Mouse (Mus musculus): ENCODE measurements at regions not wholly inside any gene's neighbourhood (a gene's known extent, or its start where the extent isn't known, plus 50 kb on each side); places are given as distances from the start of the nearest gene placed in this dataset.

GRCm38 (mm10) chr15:62903047-62903822, 941.7 kb downstream of the Gsdmc2 start:
- DNase-seq (ENCODE audit: low spot score), result peak; percentile 57

- no peak for DNase-seq (ENCODE audit: low spot score)
Measured at GRCm38 (mm10) chr15:62901955-62902354, 943.0 kb downstream of the Gsdmc2 start.

- DNase-seq (ENCODE audit: low spot score), result no peak
Measured at GRCm38 (mm10) chr15:62889798-62890197, 955.2 kb downstream of the Gsdmc2 start.

GRCm38 (mm10) chr15:62885331-62885730, 959.6 kb downstream of the Gsdmc2 start:
- no peak for DNase-seq (ENCODE audit: low spot score)

- DNase-seq (ENCODE audit: low spot score), result peak; percentile 15
Measured at GRCm38 (mm10) chr15:62871082-62871766, 973.8 kb downstream of the Gsdmc2 start.

- DNase-seq (ENCODE audit: low spot score), result no peak
Measured at GRCm38 (mm10) chr15:62862574-62862973, 982.4 kb downstream of the Gsdmc2 start.

- DNase-seq (ENCODE audit: low spot score), result no peak
Measured at GRCm38 (mm10) chr15:62861422-62861821, 983.6 kb downstream of the Gsdmc2 start.

- DNase-seq (ENCODE audit: low spot score), result no peak
Measured at GRCm38 (mm10) chr15:62849326-62849725, 995.7 kb downstream of the Gsdmc2 start.

- no peak for DNase-seq (ENCODE audit: low spot score)
Measured at GRCm38 (mm10) chr15:62845884-62846283, 999.1 kb downstream of the Gsdmc2 start.

GRCm38 (mm10) chr15:62825586-62825985, 1019.4 kb downstream of the Gsdmc2 start:
- no peak for DNase-seq (ENCODE audit: low spot score)

GRCm38 (mm10) chr15:62823861-62824518, 1021.0 kb downstream of the Gsdmc2 start:
- DNase-seq (ENCODE audit: low spot score), result no peak

- no peak for DNase-seq (ENCODE audit: low spot score)
Measured at GRCm38 (mm10) chr15:62822305-62822704, 1022.7 kb downstream of the Gsdmc2 start.

- no peak for DNase-seq (ENCODE audit: low spot score)
Measured at GRCm38 (mm10) chr15:62813093-62813492, 1031.9 kb downstream of the Gsdmc2 start.

- no peak for DNase-seq (ENCODE audit: low spot score)
Measured at GRCm38 (mm10) chr15:62812026-62812425, 1033.0 kb downstream of the Gsdmc2 start.

GRCm38 (mm10) chr15:62809320-62809719, 1035.7 kb downstream of the Gsdmc2 start:
- no peak for DNase-seq (ENCODE audit: low spot score)

- no peak for DNase-seq (ENCODE audit: low spot score)
Measured at GRCm38 (mm10) chr15:62808087-62808808, 1036.7 kb downstream of the Gsdmc2 start.

- DNase-seq (ENCODE audit: low spot score), result no peak
Measured at GRCm38 (mm10) chr15:62807364-62807763, 1037.6 kb downstream of the Gsdmc2 start.

- DNase-seq (ENCODE audit: low spot score), result peak; percentile 38
Measured at GRCm38 (mm10) chr15:62802770-62803169, 1042.2 kb downstream of the Gsdmc2 start.

GRCm38 (mm10) chr15:62798731-62799130, 1046.2 kb downstream of the Gsdmc2 start:
- DNase-seq (ENCODE audit: low spot score), result peak; percentile 33

- DNase-seq (ENCODE audit: low spot score), result no peak
Measured at GRCm38 (mm10) chr15:62793569-62793968, 1051.4 kb downstream of the Gsdmc2 start.

GRCm38 (mm10) chr15:62792084-62792483, 1052.9 kb downstream of the Gsdmc2 start:
- DNase-seq (ENCODE audit: low spot score), result no peak

- no peak for DNase-seq (ENCODE audit: low spot score)
Measured at GRCm38 (mm10) chr15:62787753-62788152, 1057.2 kb downstream of the Gsdmc2 start.

Data from gastrocnemius, adult 18-20 months (tissue).